Mouse (Mus musculus) CH12.LX (cell line): Measurements from ENCODE around the gene Slc17a5. TPM values are rescaled to one million over a fixed set of nuclear protein-coding genes. Genes with fewer than 3 reads are reported as not detected.
A peak's percentile ranks its signal among the peaks of the same experiment; 100 is the strongest.

Experiments used
- DNase-seq: peaks from one replicate; pipeline ENCODE4 v3.0.0-alpha.2; 2013; ENCODE audit errors: extremely low read depth
- H3K27ac ChIP-seq: 2 replicates; pipeline ENCODE4 v1.5.1; 2012; ENCODE audit warnings: low read depth, mild to moderate bottlenecking, control low read depth, moderate library complexity; ENCODE audit not compliant: insufficient read depth
- H3K27me3 ChIP-seq: replicated peaks from 2 replicates; pipeline ENCODE3; 2012; ENCODE audit warnings: inconsistent platforms
- H3K36me3 ChIP-seq, 2 experiments: replicated peaks in 1 of 2; 2 replicates each; pipeline versions ENCODE3 to v1.6.1; 2012; ENCODE audit warnings: inconsistent platforms in 1 of 2, low read length in 1 of 2, mild to moderate bottlenecking in 1 of 2, mixed read lengths in 1 of 2, moderate library complexity in 1 of 2; ENCODE audit not compliant: control insufficient read depth in 1 of 2, insufficient read depth in 1 of 2
- H3K4me1 ChIP-seq, 2 experiments: 2 replicates each; pipeline ENCODE4 v1.6.1; 2012; ENCODE audit warnings: inconsistent platforms in 1 of 2, moderate library complexity in 1 of 2; ENCODE audit not compliant: insufficient read depth in 2 of 2, control insufficient read depth in 1 of 2
- H3K4me2 ChIP-seq: 2 replicates; pipeline ENCODE4 v1.6.1; 2012; ENCODE audit warnings: low read depth, mild to moderate bottlenecking, control low read depth; ENCODE audit not compliant: poor library complexity, insufficient read depth, severe bottlenecking
- H3K4me3 ChIP-seq, 3 experiments: fragments of 150-350 bp in 1 of 3; sonication (generic) in 1 of 3; replicated peaks in 1 of 3; 2 replicates each; pipeline versions ENCODE3 to v1.5.1; 2011 to 2012; ENCODE audit warnings: low read depth in 2 of 3, low read length in 2 of 3, mild to moderate bottlenecking in 2 of 3, moderate library complexity in 2 of 3, control low read depth in 1 of 3, improper control_type of control experiment in 1 of 3, inconsistent platforms in 1 of 3, mixed read lengths in 1 of 3; ENCODE audit not compliant: poor library complexity in 1 of 3
- H3K79me2 ChIP-seq: replicated peaks from 2 replicates; pipeline ENCODE4 v1.6.1; 2012; ENCODE audit warnings: mild to moderate bottlenecking, moderate library complexity; ENCODE audit not compliant: control insufficient read depth, poor library complexity, insufficient read depth, severe bottlenecking; ENCODE audit errors: extremely low read depth
- H3K9ac ChIP-seq: 2 replicates; pipeline ENCODE4 v1.6.1; 2012; ENCODE audit warnings: low read depth, mild to moderate bottlenecking, control low read depth, moderate library complexity; ENCODE audit not compliant: insufficient read depth
- H3K9me3 ChIP-seq: replicated peaks from 2 replicates; pipeline ENCODE3; 2012; ENCODE audit warnings: low read length, inconsistent platforms, mixed read lengths
- BHLHE40 ChIP-seq: IDR thresholded peaks from 2 replicates; pipeline ENCODE4 v1.6.1; 2011; ENCODE audit warnings: mild to moderate bottlenecking, low read depth, low read length, improper control_type of control experiment
- CTCF ChIP-seq, 2 experiments: IDR thresholded peaks in 1 of 2; conservative IDR thresholded peaks in 1 of 2; 2 replicates each; pipeline ENCODE4 v1.5.1; 2011 to 2012; ENCODE audit warnings: low read depth in 2 of 2, low read length in 2 of 2, improper control_type of control experiment in 1 of 2, inconsistent platforms in 1 of 2, mild to moderate bottlenecking in 1 of 2, moderate library complexity in 1 of 2
- ELF1 ChIP-seq: IDR thresholded peaks from 2 replicates; pipeline ENCODE4 v1.6.1; 2014; ENCODE audit warnings: low read depth, mild to moderate bottlenecking, inconsistent platforms, low read length, improper control_type of control experiment
- EP300 ChIP-seq: IDR thresholded peaks from 2 replicates; pipeline ENCODE4 v1.6.1; 2011; ENCODE audit warnings: low read length, improper control_type of control experiment
- ETS1 ChIP-seq: conservative IDR thresholded peaks from 2 replicates; pipeline ENCODE4 v1.6.1; 2012; ENCODE audit warnings: low read depth, mild to moderate bottlenecking, inconsistent platforms, low read length, improper control_type of control experiment, moderate library complexity
- GABPA ChIP-seq: IDR thresholded peaks from 2 replicates; pipeline ENCODE4 v1.6.1; 2012; ENCODE audit warnings: low read depth, low read length, improper control_type of control experiment, inconsistent platforms; ENCODE audit not compliant: insufficient replicate concordance
- HCFC1 ChIP-seq: IDR thresholded peaks from 2 replicates; pipeline ENCODE4 v1.6.1; 2012; ENCODE audit warnings: low read depth, mild to moderate bottlenecking, inconsistent platforms, low read length, improper control_type of control experiment
- JUN ChIP-seq: IDR thresholded peaks from 2 replicates; pipeline ENCODE4 v1.6.1; 2011; ENCODE audit warnings: low read depth, mild to moderate bottlenecking, low read length, improper control_type of control experiment, moderate library complexity; ENCODE audit not compliant: insufficient read depth
- JUND ChIP-seq: conservative IDR thresholded peaks from 2 replicates; pipeline ENCODE4 v1.6.1; 2011; ENCODE audit warnings: low read depth, low read length, improper control_type of control experiment
- KAT2A ChIP-seq: IDR thresholded peaks from 2 replicates; pipeline ENCODE4 v1.6.1; 2012; ENCODE audit warnings: low read length, improper control_type of control experiment, inconsistent platforms; ENCODE audit not compliant: insufficient replicate concordance
- MAFK ChIP-seq: IDR thresholded peaks from 2 replicates; pipeline ENCODE4 v1.6.1; 2011; ENCODE audit warnings: low read length, improper control_type of control experiment; ENCODE audit not compliant: insufficient replicate concordance
- MEF2A ChIP-seq: IDR thresholded peaks from 2 replicates; pipeline ENCODE4 v1.6.1; 2014; ENCODE audit warnings: low read depth, mild to moderate bottlenecking, inconsistent platforms, low read length, improper control_type of control experiment, borderline replicate concordance
- MXI1 ChIP-seq: IDR thresholded peaks from 2 replicates; pipeline ENCODE4 v1.6.1; 2011; ENCODE audit warnings: mild to moderate bottlenecking, low read depth, low read length, improper control_type of control experiment
- MYC ChIP-seq: IDR thresholded peaks from 2 replicates; pipeline ENCODE4 v1.6.1; 2011; ENCODE audit warnings: low read depth, mild to moderate bottlenecking, improper control_type of control experiment, low read length
- NELFE ChIP-seq: IDR thresholded peaks from 2 replicates; pipeline ENCODE4 v1.6.1; 2011; ENCODE audit warnings: low read depth, low read length, improper control_type of control experiment
- PAX5 ChIP-seq: IDR thresholded peaks from 2 replicates; pipeline ENCODE4 v1.6.1; 2012; ENCODE audit warnings: low read length, inconsistent platforms, mixed read lengths
- POLR2A ChIP-seq: IDR thresholded peaks from 2 replicates; pipeline ENCODE4 v1.6.1; 2011; ENCODE audit warnings: low read depth, mild to moderate bottlenecking, improper control_type of control experiment, low read length
- RAD21 ChIP-seq: IDR thresholded peaks from 2 replicates; pipeline ENCODE4 v1.6.1; 2011; ENCODE audit warnings: low read depth, mild to moderate bottlenecking, low read length, improper control_type of control experiment, moderate library complexity
- SIN3A ChIP-seq: IDR thresholded peaks from 2 replicates; pipeline ENCODE4 v1.6.1; 2012; ENCODE audit warnings: low read length, improper control_type of control experiment, inconsistent platforms
- TBP ChIP-seq: conservative IDR thresholded peaks from 2 replicates; pipeline ENCODE4 v1.6.1; 2011; ENCODE audit warnings: low read depth, low read length, improper control_type of control experiment
- TCF12 ChIP-seq: IDR thresholded peaks from 2 replicates; pipeline ENCODE4 v1.6.1; 2014; ENCODE audit warnings: low read depth, mild to moderate bottlenecking, inconsistent platforms, low read length, improper control_type of control experiment
- UBTF ChIP-seq: IDR thresholded peaks from 2 replicates; pipeline ENCODE4 v1.6.1; 2012; ENCODE audit warnings: low read depth, mild to moderate bottlenecking, inconsistent platforms, low read length, improper control_type of control experiment, moderate library complexity
- USF1 ChIP-seq: IDR thresholded peaks from 2 replicates; pipeline ENCODE4 v1.6.1; 2014; ENCODE audit warnings: low read depth, mild to moderate bottlenecking, inconsistent platforms, low read length, improper control_type of control experiment
- USF2 ChIP-seq: conservative IDR thresholded peaks from 2 replicates; pipeline ENCODE4 v1.6.1; 2011; ENCODE audit warnings: low read depth, low read length, improper control_type of control experiment
- ZMIZ1 ChIP-seq: IDR thresholded peaks from 2 replicates; pipeline ENCODE4 v1.6.1; 2012; ENCODE audit warnings: low read depth, mild to moderate bottlenecking, inconsistent platforms, low read length, improper control_type of control experiment
- dilution Hi-C: fragments of 300-500 bp; cut with MboI; formaldehyde crosslinking; loops from 2 replicates; pipeline ENCODE4 v1.14.3; 2020; ENCODE audit warnings: low sequenced_read_pairs; ENCODE audit not compliant: extremely low pct_unique_long_range_greater_than_20kb, extremely low pct_ligation_motif_present
- in situ Hi-C: fragments of 300-500 bp; cut with MboI; formaldehyde crosslinking; loops from 3 replicates; pipeline ENCODE4 v1.14.3; 2019; ENCODE audit warnings: low sequenced_read_pairs, low pct_ligation_motif_present, low pct_unique_long_range_greater_than_20kb, mixed read lengths
- polyA plus RNA-seq: library from polyadenylated mRNA; unstranded; fragments of >175 nt; gene quantifications from 2 replicates; pipeline ENCODE4 v1.2.1, GENCODE M21; 2012; ENCODE audit warnings: low read depth; ENCODE audit not compliant: insufficient read length
- total RNA-seq, 2 experiments: library from RNA; depleted of rRNA; stranded (reverse); fragments of 300-350 nt in 1 of 2; fragments of >200 nt in 1 of 2; gene quantifications; 2 replicates each; pipeline ENCODE4 v1.2.3; 2012 to 2014

Slc17a5 gene
- total and polyA plus RNA-seq, 3 experiments: 4.9 to 7.6 (median 6.7) TPM

GRCm38 (mm10) chr9:78623301-78623747 lies 35.5 kb upstream of the Slc17a5 start:
- Histone ChIP-seq H3K4me1 (peaks cover 6 to 8% of the 10 kb centered on the region in 2 experiments), H3K4me3 (no peak overlapping the region), H3K27me3 (no peaks in the 10 kb centered on the region), H3K9me3 (no peaks in the 10 kb centered on the region), H3K9ac (no peak overlapping the region), H3K27ac (no peak overlapping the region), H3K79me2 (no peaks in the 10 kb centered on the region), H3K4me2 (no peak overlapping the region), H3K36me3 (no peaks in the 10 kb centered on the region)
- in situ Hi-C loops: no loop called here
- dilution Hi-C loops: no loop called here
- TF ChIP-seq EP300: 0 out of 2 replicates have a peak, but pooled peaks have one; percentile 33
- TF ChIP-seq JUND: 0 out of 2 replicates have a peak, but pooled peaks have one; percentile 16
- TF ChIP-seq HCFC1: no peak
- peak; percentile 62 for TF ChIP-seq BHLHE40
- DNase-seq: no peak

GRCm38 (mm10) chr9:78619285-78619684 lies 31.4 kb upstream of the Slc17a5 start:
- Histone ChIP-seq H3K79me2 (no peaks in the 10 kb centered on the region), H3K27ac (no peak overlapping the region), H3K9me3 (peaks cover 4% of the 10 kb centered on the region), H3K9ac (no peak overlapping the region), H3K36me3 (no peaks in the 10 kb centered on the region), H3K4me1 (peaks cover 6 to 8% of the 10 kb centered on the region in 2 experiments), H3K4me2 (no peak overlapping the region), H3K27me3 (no peaks in the 10 kb centered on the region), H3K4me3 (no peak overlapping the region)
- dilution Hi-C loops (no loop called here), in situ Hi-C loops (no loop called here)
- TF ChIP-seq CTCF (conservative IDR thresholded peaks at IDR 0.05 in 1 of 2, IDR thresholded peaks at IDR 0.05 in 1 of 2; ENCODE audit: low read depth in 2 of 2, low read length in 2 of 2): no peak
- no peak for TF ChIP-seq ZMIZ1
- no peak for TF ChIP-seq USF1
- TF ChIP-seq SIN3A: no peak
- TF ChIP-seq UBTF: no peak
- TF ChIP-seq GABPA: no peak
- TF ChIP-seq MYC: no peak
- no peak for TF ChIP-seq ELF1
- TF ChIP-seq PAX5: no peak
- TF ChIP-seq EP300: no peak
- no peak for TF ChIP-seq TBP
- no peak for DNase-seq

GRCm38 (mm10) chr9:78615401-78616021 lies 27.7 kb upstream of the Slc17a5 start, which contains the start of gene Cd109:
TSS of gene Cd109 (plus strand) at chr9:78615546.
- H3K79me2 ChIP-seq: no peaks in the 10 kb centered on the region
- in situ Hi-C loops (no loop called here), dilution Hi-C loops (no loop called here)
- H3K4me2 ChIP-seq: no peak within 1 kb of the TSS
- H3K27me3 ChIP-seq: no peaks in the 10 kb centered on the region
- H3K9me3 ChIP-seq: peaks cover 4% of the 10 kb centered on the region
- no peak within 1 kb of the TSS for H3K4me3 ChIP-seq
- peaks cover 0 to 3% of the 10 kb centered on the region in 2 experiments; a peak in 1 of 4 replicates for H3K4me1 ChIP-seq
- DNase-seq: no peak
- no peak within 1 kb of the TSS for H3K9ac ChIP-seq
- H3K36me3 ChIP-seq: no peaks in the 10 kb centered on the region
- H3K27ac ChIP-seq: no peak within 1 kb of the TSS
- TF ChIP-seq BHLHE40 (no peak), UBTF (no peak), ELF1 (no peak), ZMIZ1 (no peak), RAD21 (no peak), NELFE (no peak), CTCF (conservative IDR thresholded peaks at IDR 0.05 in 1 of 2, IDR thresholded peaks at IDR 0.05 in 1 of 2; ENCODE audit: low read depth in 2 of 2, low read length in 2 of 2) (no peak), USF2 (no peak), MEF2A (no peak), TCF12 (no peak), ETS1 (no peak), POLR2A (no peak), JUN (no peak), MAFK (no peak), MXI1 (no peak), KAT2A (no peak), GABPA (no peak)
